Mouse (Mus musculus): ENCODE data around the gene BC037034.

- TF ChIP-seq CTCF (IDR thresholded peaks at IDR 0.05; ENCODE audit: low read depth) (no peak), EP300 (IDR thresholded peaks at IDR 0.05; ENCODE audit: low read depth) (no peak)
Observed at GRCm38 (mm10) chr5:138299613-138300012, 35.8 kb upstream of the BC037034 start.
